Mouse (Mus musculus): ENCODE results near the gene Lck. TPM values are rescaled to one million over a fixed set of nuclear protein-coding genes. Genes with fewer than 3 reads are reported as not detected.

Gene Lck
- polyA plus RNA-seq (2012; ENCODE audit: insufficient read depth, low replicate concordance): 1.7 TPM in 1 of 2 replicates, not detected in the other

GRCm38 (mm10) chr4:129573430-129573829 is at the start of gene Lck:
Gene Lck (minus strand): TSS chr4:129573641.
- H3K27me3 ChIP-seq (replicated peaks): peaks cover 14% of the 10 kb centered on the region
- H3K36me3 ChIP-seq (replicated peaks; ENCODE audit: low read length): no peaks in the 10 kb centered on the region
- H3K9me3 ChIP-seq: no peaks in the 10 kb centered on the region
- peak within 1 kb of the TSS; percentile 14 for H3K4me3 ChIP-seq (replicated peaks)
- TF ChIP-seq GATA1 (IDR thresholded peaks at IDR 0.05; ENCODE audit: borderline replicate concordance, low read length) (no peak), FLI1 (IDR thresholded peaks at IDR 0.05; ENCODE audit: low read length) (no peak)
- H3K4me1 ChIP-seq: peaks cover 48% of the 10 kb centered on the region

GRCm38 (mm10) chr4:129622803-129623535 is 49.5 kb upstream of the Lck start:
- peaks cover 47% of the 10 kb centered on the region for H3K36me3 ChIP-seq (replicated peaks; ENCODE audit: low read length)
- H3K9me3 ChIP-seq: no peaks in the 10 kb centered on the region
- H3K4me1 ChIP-seq: peaks cover 71% of the 10 kb centered on the region
- TF ChIP-seq GATA1 (IDR thresholded peaks at IDR 0.05; ENCODE audit: borderline replicate concordance, low read length): no peak
- H3K27me3 ChIP-seq (replicated peaks): no peaks in the 10 kb centered on the region
- peak overlapping the region; percentile 93 for H3K4me3 ChIP-seq (replicated peaks)

- H3K4me3 ChIP-seq (replicated peaks): peak overlapping the region; percentile 93
- no peaks in the 10 kb centered on the region for H3K9me3 ChIP-seq
- peaks cover 78% of the 10 kb centered on the region for H3K4me1 ChIP-seq
- no peaks in the 10 kb centered on the region for H3K27me3 ChIP-seq (replicated peaks)
- H3K36me3 ChIP-seq (replicated peaks; ENCODE audit: low read length): peaks cover 44% of the 10 kb centered on the region
- no peak for TF ChIP-seq GATA1 (IDR thresholded peaks at IDR 0.05; ENCODE audit: borderline replicate concordance, low read length)
- TF ChIP-seq FLI1 (IDR thresholded peaks at IDR 0.05; ENCODE audit: low read length): no peak
Observed at GRCm38 (mm10) chr4:129622120-129622802, 48.8 kb upstream of the Lck start.

- Histone ChIP-seq H3K9me3 (no peaks in the 10 kb centered on the region), H3K4me1 (peaks cover 78% of the 10 kb centered on the region)
Observed at GRCm38 (mm10) chr4:129621283-129621841, 47.9 kb upstream of the Lck start.

GRCm38 (mm10) chr4:129620419-129621282 is 47.2 kb upstream of the Lck start:
- no peaks in the 10 kb centered on the region for H3K9me3 ChIP-seq
- peaks cover 72% of the 10 kb centered on the region for H3K4me1 ChIP-seq
- H3K4me3 ChIP-seq (replicated peaks): peak overlapping the region; percentile 20
- H3K36me3 ChIP-seq (replicated peaks; ENCODE audit: low read length): peaks cover 44% of the 10 kb centered on the region
- TF ChIP-seq FLI1 (IDR thresholded peaks at IDR 0.05; ENCODE audit: low read length): no peak
- TF ChIP-seq GATA1 (IDR thresholded peaks at IDR 0.05; ENCODE audit: borderline replicate concordance, low read length): no peak
- H3K27me3 ChIP-seq (replicated peaks): no peaks in the 10 kb centered on the region

More at GRCm38 (mm10) chr4:129621283-129621841, 47.9 kb upstream of the Lck start:
- H3K4me3 ChIP-seq (replicated peaks): no peak overlapping the region
- H3K27me3 ChIP-seq (replicated peaks): no peaks in the 10 kb centered on the region
- TF ChIP-seq FLI1 (IDR thresholded peaks at IDR 0.05; ENCODE audit: low read length): no peak
- no peak for TF ChIP-seq GATA1 (IDR thresholded peaks at IDR 0.05; ENCODE audit: borderline replicate concordance, low read length)
- peaks cover 44% of the 10 kb centered on the region for H3K36me3 ChIP-seq (replicated peaks; ENCODE audit: low read length)

- H3K36me3 ChIP-seq (replicated peaks; ENCODE audit: low read length): peaks cover 52% of the 10 kb centered on the region
- H3K4me1 ChIP-seq: peaks cover 58% of the 10 kb centered on the region
- no peaks in the 10 kb centered on the region for H3K9me3 ChIP-seq
- peak within 1 kb of the TSS; percentile 99 for H3K4me3 ChIP-seq (replicated peaks)
- no peaks in the 10 kb centered on the region for H3K27me3 ChIP-seq (replicated peaks)
- TF ChIP-seq GATA1 (IDR thresholded peaks at IDR 0.05; ENCODE audit: borderline replicate concordance, low read length) (no peak), FLI1 (IDR thresholded peaks at IDR 0.05; ENCODE audit: low read length) (no peak)
Observed at GRCm38 (mm10) chr4:129618786-129619691, 45.6 kb upstream of the Lck start, which contains the start of gene Iqcc. Gene Iqcc (minus strand): TSS chr4:129619099.

- Histone ChIP-seq H3K4me1 (peaks cover 54% of the 10 kb centered on the region), H3K9me3 (no peaks in the 10 kb centered on the region), H3K36me3 (replicated peaks; ENCODE audit: low read length) (peaks cover 61% of the 10 kb centered on the region), H3K27me3 (replicated peaks) (no peaks in the 10 kb centered on the region), H3K4me3 (replicated peaks) (peak overlapping the region; percentile 99)
- TF ChIP-seq GATA1 (IDR thresholded peaks at IDR 0.05; ENCODE audit: borderline replicate concordance, low read length) (no peak), FLI1 (IDR thresholded peaks at IDR 0.05; ENCODE audit: low read length) (no peak)
Observed at GRCm38 (mm10) chr4:129618031-129618430, 44.6 kb upstream of the Lck start.

GRCm38 (mm10) chr4:129617121-129617641 is 43.7 kb upstream of the Lck start:
- peak overlapping the region; percentile 5 for H3K4me3 ChIP-seq (replicated peaks)
- no peaks in the 10 kb centered on the region for H3K9me3 ChIP-seq
- peaks cover 68% of the 10 kb centered on the region for H3K36me3 ChIP-seq (replicated peaks; ENCODE audit: low read length)
- H3K4me1 ChIP-seq: peaks cover 46% of the 10 kb centered on the region
- TF ChIP-seq FLI1 (IDR thresholded peaks at IDR 0.05; ENCODE audit: low read length): no peak
- no peak for TF ChIP-seq GATA1 (IDR thresholded peaks at IDR 0.05; ENCODE audit: borderline replicate concordance, low read length)
- H3K27me3 ChIP-seq (replicated peaks): no peaks in the 10 kb centered on the region
